Comparison of ENCODE assay signal across 23 mouse cellular contexts in genomic region chr6:29432156-29432555, GRCm38 (mm10). TPM values are rescaled to one million over a fixed set of nuclear protein-coding genes. Genes with fewer than 3 reads are reported as not detected.
DNase-seq lines count a peak whose midpoint lies in the region; ATAC-seq and TF ChIP-seq lines count a peak whose summit lies in the region.
"Had no signal": no experiment of that assay in that cellular context is flagged by ENCODE, and none has a peak within 500 bp of the region (broad histone marks: within the 10 kb centered on the region; RNA-seq: fewer than 3 reads in every experiment).

No protein-coding gene starts in this region.

- no peak for TF ChIP-seq EP300 in liver, postnatal 0 days (IDR thresholded peaks at IDR 0.05; ENCODE audit: low read depth)

- TF ChIP-seq POLR2A in brain, embryonic 14.5 days (IDR thresholded peaks at IDR 0.05; ENCODE audit: borderline replicate concordance, extremely low read depth, insufficient read depth, insufficient read length, poor library complexity, severe bottlenecking) = no peak

- 21% methylated on average over 3 of the region's 3 CpGs for WGBS in forebrain, embryonic 14.5 days
- WGBS in forebrain, embryonic 11.5 days = 44% methylated on average over 3 of the region's 3 CpGs
- WGBS in heart, embryonic 10.5 days = 34% methylated on average over 3 of the region's 3 CpGs
- WGBS in liver, postnatal 0 days (ENCODE audit: insufficient replicate concordance) = 45% methylated on average over 3 of the region's 3 CpGs

- no peak overlapping the region for H3K9ac ChIP-seq in forebrain, embryonic 14.5 days (ENCODE audit: low read length)
- no peak overlapping the region for H3K9ac ChIP-seq in forebrain, embryonic 11.5 days (ENCODE audit: low read length)
- H3K9ac ChIP-seq in liver, postnatal 0 days (replicated peaks) = no peak overlapping the region

- no peaks in the 10 kb centered on the region for H3K36me3 ChIP-seq in forebrain, embryonic 14.5 days (ENCODE audit: control insufficient read depth, insufficient read depth, low read length)
- H3K36me3 ChIP-seq in forebrain, embryonic 11.5 days (ENCODE audit: control insufficient read depth, insufficient read depth, low read length) = no peaks in the 10 kb centered on the region
- peaks cover under 1% of the 10 kb centered on the region for H3K36me3 ChIP-seq in heart, embryonic 10.5 days
- no peaks in the 10 kb centered on the region for H3K36me3 ChIP-seq in liver, postnatal 0 days (replicated peaks; ENCODE audit: insufficient read depth, low read length)
- H3K36me3 ChIP-seq: limb, embryonic 12.5 days; neural tube, embryonic 12.5 days had no signal

- no peak overlapping the region for H3K4me3 ChIP-seq in forebrain, embryonic 14.5 days (ENCODE audit: low read depth, low read length)
- H3K4me3 ChIP-seq in forebrain, embryonic 11.5 days (ENCODE audit: low read depth, low read length) = no peak overlapping the region
- H3K4me3 ChIP-seq in heart, embryonic 10.5 days = peak overlapping the region; percentile 74
- no peak overlapping the region for H3K4me3 ChIP-seq in liver, postnatal 0 days (ENCODE audit: low read depth, low read length)
- H3K4me3 ChIP-seq: erythroblast, embryonic 14.5 days had no signal

- peaks cover 22% of the 10 kb centered on the region for H3K27me3 ChIP-seq in forebrain, embryonic 14.5 days (replicated peaks; ENCODE audit: control insufficient read depth, insufficient read depth, low read length)
- peaks cover 37% of the 10 kb centered on the region for H3K27me3 ChIP-seq in forebrain, embryonic 11.5 days (ENCODE audit: control insufficient read depth, insufficient read depth, low read length)
- peaks cover 28% of the 10 kb centered on the region for H3K27me3 ChIP-seq in heart, embryonic 10.5 days (ENCODE audit: insufficient read depth, poor library complexity, severe bottlenecking)
- peaks cover 60% of the 10 kb centered on the region for H3K27me3 ChIP-seq in liver, postnatal 0 days (ENCODE audit: insufficient read depth, low read length)

- no peak overlapping the region for H3K4me2 ChIP-seq in forebrain, embryonic 14.5 days (ENCODE audit: low read length)
- H3K4me2 ChIP-seq in forebrain, embryonic 11.5 days (ENCODE audit: low read depth, low read length, severe bottlenecking) = no peak overlapping the region
- no peak overlapping the region for H3K4me2 ChIP-seq in liver, postnatal 0 days (ENCODE audit: low read depth, low read length)

- peaks cover 23% of the 10 kb centered on the region; the same call in 1 of the 2 replicates for H3K4me1 ChIP-seq in forebrain, embryonic 14.5 days (ENCODE audit: control insufficient read depth, insufficient read depth, low read length)
- H3K4me1 ChIP-seq in forebrain, embryonic 11.5 days (replicated peaks; ENCODE audit: control insufficient read depth, insufficient read depth, low read length) = peaks cover 23% of the 10 kb centered on the region
- peaks cover 71% of the 10 kb centered on the region for H3K4me1 ChIP-seq in heart, embryonic 10.5 days
- peaks cover 12% of the 10 kb centered on the region; the same call in 1 of the 2 replicates for H3K4me1 ChIP-seq in liver, postnatal 0 days (ENCODE audit: insufficient read depth)

- peak; percentile 13 for DNase-seq in forebrain, embryonic 14.5 days (ENCODE audit: low spot score)
- DNase-seq in forebrain, embryonic 11.5 days (ENCODE audit: low spot score) = no peak
- DNase-seq in brain, embryonic 14.5 days (ENCODE audit: low read depth) = peak; percentile 21
- DNase-seq in heart, embryonic 10.5 days (ENCODE audit: low spot score) = no peak
- DNase-seq in heart, postnatal 4 days = peak; percentile 70
- DNase-seq in liver, postnatal 0 days = no peak
- DNase-seq in thymus, postnatal 36 days = no peak
- no peak for DNase-seq in layer of hippocampus, postnatal 36 days
- DNase-seq: adrenal gland, postnatal 14 days; B cell, adult 2 months; kidney, postnatal 36 days; lung, adult 18-20 months; thymus, postnatal 14 days had no signal

- H3K27ac ChIP-seq in forebrain, embryonic 14.5 days (ENCODE audit: low read depth, low read length) = no peak overlapping the region
- no peak overlapping the region for H3K27ac ChIP-seq in forebrain, embryonic 11.5 days (ENCODE audit: low read depth, low read length)
- H3K27ac ChIP-seq in heart, embryonic 10.5 days = peak overlapping the region; percentile 93
- H3K27ac ChIP-seq in liver, postnatal 0 days (ENCODE audit: low read depth) = no peak overlapping the region
- H3K27ac ChIP-seq: neural tube, embryonic 12.5 days had no signal

- H3K9me3 ChIP-seq in forebrain, embryonic 14.5 days (replicated peaks; ENCODE audit: control insufficient read depth, low read length) = no peaks in the 10 kb centered on the region
- H3K9me3 ChIP-seq in forebrain, embryonic 11.5 days (ENCODE audit: control insufficient read depth, low read length) = no peaks in the 10 kb centered on the region
- H3K9me3 ChIP-seq in heart, embryonic 10.5 days = no peaks in the 10 kb centered on the region
- H3K9me3 ChIP-seq in liver, postnatal 0 days (ENCODE audit: low read length) = no peaks in the 10 kb centered on the region
- H3K9me3 ChIP-seq: limb, embryonic 12.5 days; neural tube, embryonic 12.5 days had no signal

- no peak for ATAC-seq in forebrain, embryonic 14.5 days
- ATAC-seq in forebrain, embryonic 11.5 days (replicated peaks; ENCODE audit: low FRiP score) = no peak
- ATAC-seq in liver, postnatal 0 days = no peak
- ATAC-seq: midbrain, embryonic 16.5 days had no signal

- no peak for TF ChIP-seq CTCF in brain, embryonic 14.5 days (IDR thresholded peaks at IDR 0.05; ENCODE audit: borderline replicate concordance, extremely low read depth, insufficient read depth, insufficient read length)
- TF ChIP-seq CTCF in liver, postnatal 0 days (IDR thresholded peaks at IDR 0.05; ENCODE audit: low read depth) = no peak

RNA-seq across cellular contexts. Expression of gene Flnc, which starts 0.9 kb away (rescaled TPM):
- 1.1 and 2.5 TPM in 2 replicates for polyA plus RNA-seq in forebrain, embryonic 14.5 days (2014; fragmentation: Nextera tagmentation; extraction: Ambion mirVana)
- polyA plus RNA-seq in forebrain, embryonic 11.5 days (2014; fragmentation: Nextera tagmentation; extraction: Ambion mirVana) = 2.4 and 2.6 TPM in 2 replicates
- 3.2 and 9.7 TPM in 2 replicates for polyA plus RNA-seq in brain, embryonic 14.5 days (2012; rRNA removed)
- 40.2 and 83.3 TPM in 2 replicates for polyA plus RNA-seq in heart, embryonic 10.5 days (2016; fragmentation: Nextera tagmentation; extraction: Ambion mirVana)
- total RNA-seq in heart, postnatal 4 days (2021) = 100 to 1,000 TPM; 303 to 309 TPM
- polyA plus RNA-seq in liver, postnatal 0 days (2015; fragmentation: Nextera tagmentation; extraction: Ambion mirVana) = 0.07 and 0.24 TPM in 2 replicates
- 1 to 10 TPM; 1.1 to 1.2 TPM for total RNA-seq in layer of hippocampus, postnatal 36 days (2021)
- total RNA-seq: hematopoietic stem cell, adult 5-6 weeks; megakaryocyte progenitor cell, adult 5-6 weeks had no signal
- polyA plus RNA-seq: erythroblast, embryonic 14.5 days had no signal

RNA-seq across cellular contexts. Expression of gene Atp6v1f, which starts 35.4 kb away (rescaled TPM):
- polyA plus RNA-seq in forebrain, embryonic 14.5 days (2014; fragmentation: Nextera tagmentation; extraction: Ambion mirVana) = 340 and 395 TPM in 2 replicates
- polyA plus RNA-seq in forebrain, embryonic 11.5 days (2014; fragmentation: Nextera tagmentation; extraction: Ambion mirVana) = 164 and 190 TPM in 2 replicates
- 258 and 356 TPM in 2 replicates for polyA plus RNA-seq in brain, embryonic 14.5 days (2012; rRNA removed)
- 214 and 228 TPM in 2 replicates for polyA plus RNA-seq in heart, embryonic 10.5 days (2016; fragmentation: Nextera tagmentation; extraction: Ambion mirVana)
- total RNA-seq in heart, postnatal 4 days (2021) = 100 to 1,000 TPM; 110 to 117 TPM
- 165 and 170 TPM in 2 replicates for polyA plus RNA-seq in liver, postnatal 0 days (2015; fragmentation: Nextera tagmentation; extraction: Ambion mirVana)
- 100 to 1,000 TPM; 242 to 264 TPM for total RNA-seq in layer of hippocampus, postnatal 36 days (2021)

RNA-seq across cellular contexts. Expression of gene Ccdc136, which starts 36.0 kb away (rescaled TPM):
- 40.2 and 42.2 TPM in 2 replicates for polyA plus RNA-seq in forebrain, embryonic 14.5 days (2014; fragmentation: Nextera tagmentation; extraction: Ambion mirVana)
- 25.7 and 26.7 TPM in 2 replicates for polyA plus RNA-seq in forebrain, embryonic 11.5 days (2014; fragmentation: Nextera tagmentation; extraction: Ambion mirVana)
- polyA plus RNA-seq in brain, embryonic 14.5 days (2012; rRNA removed) = 44.5 and 46.7 TPM in 2 replicates
- polyA plus RNA-seq in heart, embryonic 10.5 days (2016; fragmentation: Nextera tagmentation; extraction: Ambion mirVana) = 23.4 and 30.3 TPM in 2 replicates
- 10 to 100 TPM; 10.6 to 15.8 TPM for total RNA-seq in heart, postnatal 4 days (2021)
- polyA plus RNA-seq in liver, postnatal 0 days (2015; fragmentation: Nextera tagmentation; extraction: Ambion mirVana) = 0.09 and 0.22 TPM in 2 replicates
- 10 to 100 TPM; 62.7 to 64.8 TPM for total RNA-seq in layer of hippocampus, postnatal 36 days (2021)
- total RNA-seq: megakaryocyte progenitor cell, adult 5-6 weeks had no signal
- polyA plus RNA-seq: erythroblast, embryonic 14.5 days had no signal

RNA-seq across cellular contexts. Expression of gene Atp6v1fnb, which starts 39.1 kb away (rescaled TPM):
- 0.27 TPM in 1 of 2 replicates, not detected in the other for polyA plus RNA-seq in forebrain, embryonic 14.5 days (2014; fragmentation: Nextera tagmentation; extraction: Ambion mirVana)
- 0.29 TPM in 1 of 2 replicates, not detected in the other for polyA plus RNA-seq in forebrain, embryonic 11.5 days (2014; fragmentation: Nextera tagmentation; extraction: Ambion mirVana)
- 0.14 and 0.23 TPM in 2 replicates for polyA plus RNA-seq in brain, embryonic 14.5 days (2012; rRNA removed)
- polyA plus RNA-seq in heart, embryonic 10.5 days (2016; fragmentation: Nextera tagmentation; extraction: Ambion mirVana) = not detected in 2 replicates
- total RNA-seq in heart, postnatal 4 days (2021) = not detected
- not detected in 2 replicates for polyA plus RNA-seq in liver, postnatal 0 days (2015; fragmentation: Nextera tagmentation; extraction: Ambion mirVana)
- total RNA-seq in layer of hippocampus, postnatal 36 days (2021) = 1 to 10 TPM; 1.2 to 2.0 TPM
- total RNA-seq: adrenal gland, postnatal 14 days had no signal
- polyA plus RNA-seq: cortical plate, adult 2 months; erythroblast, embryonic 14.5 days; frontal cortex, adult 2 months; intestine, embryonic 16.5 days; stomach, embryonic 14.5 days had no signal

RNA-seq across cellular contexts. Expression of gene Opn1sw, which starts 43.9 kb away (rescaled TPM):
- 0.17 and 0.33 TPM in 2 replicates for polyA plus RNA-seq in forebrain, embryonic 14.5 days (2014; fragmentation: Nextera tagmentation; extraction: Ambion mirVana)
- polyA plus RNA-seq in forebrain, embryonic 11.5 days (2014; fragmentation: Nextera tagmentation; extraction: Ambion mirVana) = 0.31 and 0.43 TPM in 2 replicates
- polyA plus RNA-seq in brain, embryonic 14.5 days (2012; rRNA removed) = 0.11 and 0.32 TPM in 2 replicates
- polyA plus RNA-seq in heart, embryonic 10.5 days (2016; fragmentation: Nextera tagmentation; extraction: Ambion mirVana) = 0.11 and 0.37 TPM in 2 replicates
- not detected for total RNA-seq in heart, postnatal 4 days (2021)
- 0.06 and 0.12 TPM in 2 replicates for polyA plus RNA-seq in liver, postnatal 0 days (2015; fragmentation: Nextera tagmentation; extraction: Ambion mirVana)
- not detected for total RNA-seq in layer of hippocampus, postnatal 36 days (2021)
- total RNA-seq: adrenal gland, postnatal 14 days; hematopoietic stem cell, adult 5-6 weeks; megakaryocyte progenitor cell, adult 5-6 weeks had no signal
- polyA plus RNA-seq: erythroblast, embryonic 14.5 days had no signal

Comparison
In these comparisons a context has a peak if more than half of its experiments do, and no peak if none do; other contexts are left out.
1. DNase-seq: peak in forebrain, embryonic 14.5 days (single experiment), brain, embryonic 14.5 days (single experiment) and heart, postnatal 4 days (single experiment); none in forebrain, embryonic 11.5 days (single experiment), heart, embryonic 10.5 days (single experiment), liver, postnatal 0 days (single experiment), thymus, postnatal 36 days (0 of 2) and layer of hippocampus, postnatal 36 days (0 of 2).
2. RNA of gene Ccdc136, which starts 36.0 kb away (polyA plus RNA-seq): 44.5 to 46.7 TPM in brain, embryonic 14.5 days, 40.2 to 42.2 TPM in forebrain, embryonic 14.5 days, 25.7 to 26.7 TPM in forebrain, embryonic 11.5 days and 23.4 to 30.3 TPM in heart, embryonic 10.5 days; 0.09 to 0.22 TPM in liver, postnatal 0 days; every median in the first group is over 10 times any median in the second.